Mouse (Mus musculus) neural tube, embryonic 14.5 days (tissue): Measurements from ENCODE around the gene Fbxo11. TPM values are rescaled to one million over a fixed set of nuclear protein-coding genes. Genes with fewer than 3 reads are reported as not detected.
A peak's percentile ranks its signal among the peaks of the same experiment; 100 is the strongest.

ENCODE experiments used
- ATAC-seq: fragments of 200-750 bp; cut with Nextera tagmentation; 2 replicates; pipeline ENCODE4 v1.8.0; 2017; ENCODE audit warnings: low read depth, mild to moderate bottlenecking, moderate TSS enrichment, moderate library complexity
- H3K27ac ChIP-seq: fragments of 300-500 bp; sonication (generic); 2 replicates; pipeline ENCODE4 v1.5.1; 2014; ENCODE audit warnings: low read depth, mild to moderate bottlenecking, control low read depth, low read length, moderate library complexity, mixed read lengths
- H3K27me3 ChIP-seq: fragments of 300-500 bp; sonication (generic); 2 replicates; pipeline ENCODE4 v1.6.1; 2014; ENCODE audit warnings: low read length; ENCODE audit not compliant: control insufficient read depth, insufficient read depth
- H3K36me3 ChIP-seq: fragments of 300-500 bp; sonication (generic); 2 replicates; pipeline ENCODE4 v1.6.1; 2014; ENCODE audit warnings: low read length, mixed read lengths; ENCODE audit not compliant: control insufficient read depth, insufficient read depth
- H3K4me1 ChIP-seq: fragments of 300-500 bp; sonication (generic); 2 replicates; pipeline ENCODE4 v1.6.1; 2014; ENCODE audit warnings: low read length; ENCODE audit not compliant: control insufficient read depth, insufficient read depth
- H3K4me2 ChIP-seq: fragments of 300-500 bp; sonication (generic); 2 replicates; pipeline ENCODE4 v1.6.1; 2014; ENCODE audit warnings: mild to moderate bottlenecking, low read depth, low read length, control low read depth
- H3K4me3 ChIP-seq: fragments of 300-500 bp; sonication (generic); 2 replicates; pipeline ENCODE4 v1.5.1; 2014; ENCODE audit warnings: low read depth, low read length, control low read depth, mixed read lengths
- H3K9ac ChIP-seq: fragments of 300-500 bp; sonication (generic); replicated peaks from 2 replicates; pipeline ENCODE4 v1.6.1; 2014; ENCODE audit warnings: low read depth, mild to moderate bottlenecking, control low read depth, low read length, mixed read lengths
- H3K9me3 ChIP-seq: fragments of 300-500 bp; sonication (generic); 2 replicates; pipeline ENCODE4 v1.6.1; 2016; ENCODE audit warnings: low read length; ENCODE audit not compliant: control insufficient read depth
- WGBS: fragments of 180-500 bp; shearing (Covaris S2); extraction: QIAGEN DNeasy Blood & Tissue Kit; methylation state at CpG from one replicate; pipeline ENCODE4 v1.1.7; 2014; 5-methylcytosine and 5-hydroxymethylcytosine counted together
- polyA plus RNA-seq: library from polyadenylated mRNA; unstranded; fragments of >200 nt; fragmentation: Nextera tagmentation; extraction: Ambion mirVana; gene quantifications from 2 replicates; pipeline ENCODE4 v1.2.1, GENCODE M21; 2014

Gene Fbxo11
- polyA plus RNA-seq, 1 experiment from 2014 or later, result 47.7 TPM

GRCm38 (mm10) chr17:88098181-88098852 is 33.2 kb upstream of the Fbxo11 start:
- H3K27me3 ChIP-seq, result no peaks in the 10 kb centered on the region
- H3K9ac ChIP-seq, result no peak overlapping the region
- WGBS, result 94% methylated on average over 9 of the region's 9 CpGs
- no peaks in the 10 kb centered on the region for H3K9me3 ChIP-seq
- H3K4me1 ChIP-seq, result 0 out of 2 replicates have a peak, but pooled peaks cover 2% of the 10 kb centered on the region
- no peaks in the 10 kb centered on the region for H3K36me3 ChIP-seq
- no peak overlapping the region for H3K4me2 ChIP-seq
- ATAC-seq, result no peak
- H3K27ac ChIP-seq, result no peak overlapping the region
- no peak overlapping the region for H3K4me3 ChIP-seq

GRCm38 (mm10) chr17:88097543-88097942 is 32.5 kb upstream of the Fbxo11 start:
- H3K27me3 ChIP-seq, result no peaks in the 10 kb centered on the region
- no peak overlapping the region for H3K4me3 ChIP-seq
- no peak for ATAC-seq
- no peak overlapping the region for H3K4me2 ChIP-seq
- H3K9ac ChIP-seq, result no peak overlapping the region
- 96% methylated on average over 3 of the region's 3 CpGs for WGBS
- H3K4me1 ChIP-seq, result 0 out of 2 replicates have a peak, but pooled peaks cover 2% of the 10 kb centered on the region
- no peak overlapping the region for H3K27ac ChIP-seq
- H3K9me3 ChIP-seq, result no peaks in the 10 kb centered on the region
- H3K36me3 ChIP-seq, result no peaks in the 10 kb centered on the region

- ATAC-seq, result no peak
- H3K4me2 ChIP-seq, result no peak overlapping the region
- H3K9me3 ChIP-seq, result no peaks in the 10 kb centered on the region
- H3K9ac ChIP-seq, result no peak overlapping the region
- no peak overlapping the region for H3K4me3 ChIP-seq
- H3K27ac ChIP-seq, result no peak overlapping the region
- H3K27me3 ChIP-seq, result no peaks in the 10 kb centered on the region
- H3K4me1 ChIP-seq, result 0 out of 2 replicates have a peak, but pooled peaks cover 2% of the 10 kb centered on the region
- 76% methylated on average over 12 of the region's 12 CpGs for WGBS
- H3K36me3 ChIP-seq, result no peaks in the 10 kb centered on the region
Measured at GRCm38 (mm10) chr17:88096809-88097399, 31.8 kb upstream of the Fbxo11 start.

- H3K27me3 ChIP-seq, result no peaks in the 10 kb centered on the region
- no peak overlapping the region for H3K4me3 ChIP-seq
- ATAC-seq, result 0 out of 2 replicates have a peak, but pooled peaks have one; percentile 24
- 0 out of 2 replicates have a peak, but pooled peaks cover 2% of the 10 kb centered on the region for H3K4me1 ChIP-seq
- H3K27ac ChIP-seq, result no peak overlapping the region
- 51% methylated on average over 10 of the region's 10 CpGs for WGBS
- H3K4me2 ChIP-seq, result no peak overlapping the region
- H3K36me3 ChIP-seq, result no peaks in the 10 kb centered on the region
- no peaks in the 10 kb centered on the region for H3K9me3 ChIP-seq
- H3K9ac ChIP-seq, result no peak overlapping the region
Measured at GRCm38 (mm10) chr17:88095517-88096198, 30.6 kb upstream of the Fbxo11 start.

- ATAC-seq, result no peak
- no peak overlapping the region for H3K27ac ChIP-seq
- H3K9ac ChIP-seq, result no peak overlapping the region
- no peaks in the 10 kb centered on the region for H3K27me3 ChIP-seq
- no peak overlapping the region for H3K4me2 ChIP-seq
- no peak overlapping the region for H3K4me3 ChIP-seq
- 46% methylated on average over 12 of the region's 12 CpGs for WGBS
- H3K36me3 ChIP-seq, result no peaks in the 10 kb centered on the region
- no peaks in the 10 kb centered on the region for H3K9me3 ChIP-seq
- 0 out of 2 replicates have a peak, but pooled peaks cover 2% of the 10 kb centered on the region for H3K4me1 ChIP-seq
Measured at GRCm38 (mm10) chr17:88094327-88094726, 29.2 kb upstream of the Fbxo11 start.

- no peak for ATAC-seq
- WGBS, result 72% methylated on average over 10 of the region's 10 CpGs
- H3K4me2 ChIP-seq, result no peak overlapping the region
- H3K4me3 ChIP-seq, result no peak overlapping the region
- no peak overlapping the region for H3K27ac ChIP-seq
- no peaks in the 10 kb centered on the region for H3K9me3 ChIP-seq
- H3K9ac ChIP-seq, result no peak overlapping the region
- H3K27me3 ChIP-seq, result no peaks in the 10 kb centered on the region
- H3K36me3 ChIP-seq, result no peaks in the 10 kb centered on the region
- 0 out of 2 replicates have a peak, but pooled peaks cover 2% of the 10 kb centered on the region for H3K4me1 ChIP-seq
Measured at GRCm38 (mm10) chr17:88093798-88094197, 28.7 kb upstream of the Fbxo11 start.

GRCm38 (mm10) chr17:88085976-88086375 is 20.9 kb upstream of the Fbxo11 start:
- Histone ChIP-seq H3K36me3 (no peaks in the 10 kb centered on the region), H3K27me3 (no peaks in the 10 kb centered on the region), H3K9ac (no peak overlapping the region), H3K9me3 (no peaks in the 10 kb centered on the region), H3K4me2 (no peak overlapping the region), H3K4me1 (no peaks in the 10 kb centered on the region), H3K27ac (no peak overlapping the region), H3K4me3 (no peak overlapping the region)
- ATAC-seq, result no peak
- 91% methylated on average over 11 of the region's 11 CpGs for WGBS

- 92% methylated on average over 6 of the region's 6 CpGs for WGBS
- ATAC-seq, result no peak
- no peaks in the 10 kb centered on the region for H3K36me3 ChIP-seq
Measured at GRCm38 (mm10) chr17:88081446-88081845, 16.4 kb upstream of the Fbxo11 start.

GRCm38 (mm10) chr17:88079771-88080170 is 14.7 kb upstream of the Fbxo11 start:
- Histone ChIP-seq H3K27me3 (no peaks in the 10 kb centered on the region), H3K9me3 (no peaks in the 10 kb centered on the region), H3K4me3 (no peak overlapping the region), H3K27ac (no peak overlapping the region), H3K4me2 (no peak overlapping the region), H3K4me1 (no peaks in the 10 kb centered on the region), H3K36me3 (no peaks in the 10 kb centered on the region), H3K9ac (no peak overlapping the region)
- no peak for ATAC-seq
- 90% methylated on average over 8 of the region's 8 CpGs for WGBS

More at GRCm38 (mm10) chr17:88081446-88081845, 16.4 kb upstream of the Fbxo11 start:
- no peak overlapping the region for H3K4me3 ChIP-seq
- H3K27me3 ChIP-seq, result no peaks in the 10 kb centered on the region
- no peaks in the 10 kb centered on the region for H3K9me3 ChIP-seq
- H3K4me1 ChIP-seq, result no peaks in the 10 kb centered on the region
- no peak overlapping the region for H3K27ac ChIP-seq
- no peak overlapping the region for H3K9ac ChIP-seq
- H3K4me2 ChIP-seq, result no peak overlapping the region
